Mouse (Mus musculus) heart, postnatal 0 days (tissue): Measurements from ENCODE around the gene 1700017D01Rik. TPM values are rescaled to one million over a fixed set of nuclear protein-coding genes. Genes with fewer than 3 reads are reported as not detected.
"Not testable (repeated sequence)": the region's sequence is repeated elsewhere in the genome, so short reads cannot be mapped to it uniquely, and the experiment has no call there.

ENCODE experiments used
- ATAC-seq: fragments of 200-750 bp; cut with Nextera tagmentation; 2 replicates; pipeline ENCODE4 v1.8.0; 2017; ENCODE audit warnings: low read depth, moderate number of reproducible peaks, moderate library complexity; ENCODE audit not compliant: insufficient read depth
- DNase-seq: peaks from one replicate; pipeline ENCODE4 v3.0.0-alpha.2; 2016; ENCODE audit warnings: low spot score
- H3K27ac ChIP-seq: fragments of 300-500 bp; sonication (generic); 2 replicates; pipeline ENCODE4 v1.5.1; 2014; ENCODE audit warnings: low read depth, mild to moderate bottlenecking
- H3K27me3 ChIP-seq: fragments of 300-500 bp; sonication (generic); 2 replicates; pipeline ENCODE4 v1.6.1; 2014; ENCODE audit warnings: low read length, mixed read lengths; ENCODE audit not compliant: control insufficient read depth, insufficient read depth
- H3K36me3 ChIP-seq: fragments of 300-500 bp; sonication (generic); replicated peaks from 2 replicates; pipeline ENCODE4 v1.6.1; 2014; ENCODE audit warnings: low read length, mixed read lengths; ENCODE audit not compliant: control insufficient read depth, insufficient read depth
- H3K4me1 ChIP-seq: fragments of 300-500 bp; sonication (generic); 2 replicates; pipeline ENCODE4 v1.6.1; 2014; ENCODE audit warnings: antibody characterized with exemption; ENCODE audit not compliant: control insufficient read depth, insufficient read depth
- H3K4me2 ChIP-seq: fragments of 300-500 bp; sonication (generic); 2 replicates; pipeline ENCODE4 v1.6.1; 2014; ENCODE audit warnings: low read depth, mild to moderate bottlenecking, low read length, moderate library complexity
- H3K4me3 ChIP-seq: fragments of 300-500 bp; sonication (generic); 2 replicates; pipeline ENCODE4 v1.5.1; 2014; ENCODE audit warnings: low read depth, low read length
- H3K9ac ChIP-seq: fragments of 300-500 bp; sonication (generic); replicated peaks from 2 replicates; pipeline ENCODE4 v1.6.1; 2014; ENCODE audit warnings: low read depth, low read length, mixed read lengths
- H3K9me3 ChIP-seq: fragments of 300-500 bp; sonication (generic); replicated peaks from 2 replicates; pipeline ENCODE4 v1.6.1; 2016; ENCODE audit warnings: low read length; ENCODE audit not compliant: control insufficient read depth
- CTCF ChIP-seq: IDR thresholded peaks from 2 replicates; pipeline ENCODE4 v1.5.1; 2016; ENCODE audit warnings: antibody characterized with exemption, control low read depth, low read depth
- EP300 ChIP-seq: IDR thresholded peaks from 2 replicates; pipeline ENCODE4 v1.6.1; 2016; ENCODE audit warnings: antibody characterized with exemption, low read depth
- WGBS: fragments of 180-500 bp; shearing (Covaris S2); extraction: QIAGEN DNeasy Blood & Tissue Kit; methylation state at CpG from one replicate; pipeline ENCODE4 v1.1.7; 2014; 5-methylcytosine and 5-hydroxymethylcytosine counted together
- polyA plus RNA-seq: library from polyadenylated mRNA; unstranded; fragments of >200 nt; fragmentation: Nextera tagmentation; extraction: Ambion mirVana; gene quantifications from 2 replicates; pipeline ENCODE4 v1.2.1, GENCODE M21; 2015
- total RNA-seq: library from RNA; depleted of rRNA; stranded (reverse); fragments of >200 nt; gene quantifications from 2 replicates; pipeline ENCODE4 v1.2.3, GENCODE M21; 2014; ENCODE audit warnings: low replicate concordance

Gene 1700017D01Rik
- total and polyA plus RNA-seq, 2 experiments from 2014 or later = not detected

- no peak for DNase-seq
- Histone ChIP-seq H3K4me3 (no peak within 1 kb of the TSS), H3K9ac (no peak within 1 kb of the TSS), H3K4me2 (no peak within 1 kb of the TSS), H3K27me3 (no peaks in the 10 kb centered on the region), H3K36me3 (no peaks in the 10 kb centered on the region), H3K9me3 (no peaks in the 10 kb centered on the region), H3K27ac (no peak within 1 kb of the TSS), H3K4me1 (no peaks in the 10 kb centered on the region)
- WGBS = 78% methylated on average over 4 of the region's 4 CpGs
- TF ChIP-seq EP300 = no peak
- no peak for TF ChIP-seq CTCF
- no peak for ATAC-seq
Observed at GRCm38 (mm10) chr19:11080934-11081333, 49.7 kb downstream of the 1700017D01Rik start, which contains the start of gene Ms4a8a. Gene Ms4a8a (minus strand): TSS chr19:11081102.

GRCm38 (mm10) chr19:11070364-11070763, 60.3 kb downstream of the 1700017D01Rik start:
- TF ChIP-seq EP300 = no peak
- no peak for TF ChIP-seq CTCF
- 79% methylated on average over 3 of the region's 3 CpGs for WGBS
- H3K27me3 ChIP-seq = no peaks in the 10 kb centered on the region

GRCm38 (mm10) chr19:11065202-11065875, 65.3 kb downstream of the 1700017D01Rik start:
- H3K4me1 ChIP-seq = no peaks in the 10 kb centered on the region

More at GRCm38 (mm10) chr19:11070364-11070763, 60.3 kb downstream of the 1700017D01Rik start:
- no peak overlapping the region for H3K4me2 ChIP-seq
- no peaks in the 10 kb centered on the region for H3K36me3 ChIP-seq
- DNase-seq = no peak
- H3K9me3 ChIP-seq = no peaks in the 10 kb centered on the region
- H3K4me3 ChIP-seq = no peak overlapping the region
- no peak overlapping the region for H3K9ac ChIP-seq
- no peaks in the 10 kb centered on the region for H3K4me1 ChIP-seq
- no peak for ATAC-seq
- no peak overlapping the region for H3K27ac ChIP-seq

GRCm38 (mm10) chr19:11060900-11061299, 69.8 kb downstream of the 1700017D01Rik start:
- no peak for DNase-seq
- Histone ChIP-seq H3K27me3 (no peaks in the 10 kb centered on the region), H3K9me3 (no peaks in the 10 kb centered on the region), H3K9ac (no peak overlapping the region), H3K4me1 (no peaks in the 10 kb centered on the region), H3K27ac (no peak overlapping the region), H3K4me3 (no peak overlapping the region), H3K36me3 (no peaks in the 10 kb centered on the region), H3K4me2 (no peak overlapping the region)
- TF ChIP-seq CTCF (no peak), EP300 (no peak)
- WGBS = 56% methylated on average over 1 of the region's 1 CpGs
- no peak for ATAC-seq

More at GRCm38 (mm10) chr19:11065202-11065875, 65.3 kb downstream of the 1700017D01Rik start:
- no peak for TF ChIP-seq CTCF
- no peak for TF ChIP-seq EP300
- Histone ChIP-seq H3K9ac (no peak overlapping the region), H3K9me3 (no peaks in the 10 kb centered on the region), H3K36me3 (no peaks in the 10 kb centered on the region), H3K4me3 (no peak overlapping the region), H3K4me2 (no peak overlapping the region), H3K27me3 (no peaks in the 10 kb centered on the region), H3K27ac (no peak overlapping the region)
- WGBS = 66% methylated on average over 2 of the region's 2 CpGs
- ATAC-seq (no peak), DNase-seq (no peak)

- no peak for TF ChIP-seq CTCF
- TF ChIP-seq EP300 = no peak
- ATAC-seq (no peak), DNase-seq (no peak)
- H3K27ac ChIP-seq = no peak overlapping the region
- H3K36me3 ChIP-seq = no peaks in the 10 kb centered on the region
- no peak overlapping the region for H3K4me3 ChIP-seq
- no peaks in the 10 kb centered on the region for H3K9me3 ChIP-seq
- no peak overlapping the region for H3K9ac ChIP-seq
- no peak overlapping the region for H3K4me2 ChIP-seq
- no peaks in the 10 kb centered on the region for H3K4me1 ChIP-seq
- no peaks in the 10 kb centered on the region for H3K27me3 ChIP-seq
Observed at GRCm38 (mm10) chr19:11059967-11060366, 70.7 kb downstream of the 1700017D01Rik start.

- not testable (repeated sequence) for H3K9ac ChIP-seq, DNase-seq, H3K4me1 ChIP-seq, H3K9me3 ChIP-seq, H3K4me3 ChIP-seq, H3K36me3 ChIP-seq, H3K27me3 ChIP-seq, H3K4me2 ChIP-seq, ATAC-seq, H3K27ac ChIP-seq
- 79% methylated on average over 1 of the region's 1 CpGs for WGBS
Observed at GRCm38 (mm10) chr19:11055700-11056099, 75.0 kb downstream of the 1700017D01Rik start.
